Mouse (Mus musculus): ENCODE measurements around the gene Rbks.
"Not testable (repeated sequence)": the region's sequence is repeated elsewhere in the genome, so short reads cannot be mapped to it uniquely, and the experiment has no call there.

Rbks gene

GRCm38 (mm10) chr5:31627562-31628526 is 69.6 kb downstream of the Rbks start:
- DNase-seq (ENCODE audit: low spot score in 2 of 2), result no peak

GRCm38 (mm10) chr5:31627117-31627516 is 70.3 kb downstream of the Rbks start:
- no peak for DNase-seq (ENCODE audit: low spot score in 2 of 2)

- DNase-seq (ENCODE audit: low spot score in 2 of 2), result no peak
Observed at GRCm38 (mm10) chr5:31620326-31620725, 77.1 kb downstream of the Rbks start.

- DNase-seq (ENCODE audit: low spot score in 2 of 2), result no peak
Observed at GRCm38 (mm10) chr5:31614339-31615025, 82.9 kb downstream of the Rbks start.

GRCm38 (mm10) chr5:31613852-31614286 is 83.6 kb downstream of the Rbks start:
- peak; percentile 80 to 87 for DNase-seq (ENCODE audit: low spot score in 2 of 2)

- no peak for DNase-seq (ENCODE audit: low spot score in 2 of 2)
Observed at GRCm38 (mm10) chr5:31611186-31611585, 86.2 kb downstream of the Rbks start.

- DNase-seq (ENCODE audit: low spot score in 2 of 2), result no peak
Observed at GRCm38 (mm10) chr5:31610376-31611086, 86.9 kb downstream of the Rbks start.

- no peak for DNase-seq (ENCODE audit: low spot score in 2 of 2)
Observed at GRCm38 (mm10) chr5:31606151-31606550, 91.3 kb downstream of the Rbks start.

GRCm38 (mm10) chr5:31603766-31604165 is 93.7 kb downstream of the Rbks start:
- no peak for DNase-seq (ENCODE audit: low spot score in 2 of 2)

- DNase-seq (ENCODE audit: low spot score in 2 of 2), result peak; percentile 56 to 68
Observed at GRCm38 (mm10) chr5:31602377-31602776, 95.0 kb downstream of the Rbks start.

GRCm38 (mm10) chr5:31601162-31601722 is 96.2 kb downstream of the Rbks start:
- DNase-seq (ENCODE audit: low spot score in 2 of 2), result no peak

GRCm38 (mm10) chr5:31599161-31599560 is 98.3 kb downstream of the Rbks start:
- DNase-seq (ENCODE audit: low spot score in 2 of 2), result no peak

GRCm38 (mm10) chr5:31598579-31598978 is 98.8 kb downstream of the Rbks start:
- DNase-seq (ENCODE audit: low spot score in 2 of 2), result peak in 1 of 2 experiments; percentile 24

- no peak for DNase-seq (ENCODE audit: low spot score in 2 of 2)
Observed at GRCm38 (mm10) chr5:31598121-31598520, 99.3 kb downstream of the Rbks start.

GRCm38 (mm10) chr5:31597430-31597944 is 99.9 kb downstream of the Rbks start:
- DNase-seq (ENCODE audit: low spot score in 2 of 2), result no peak

- peak; percentile 37 to 74 for DNase-seq (ENCODE audit: low spot score in 2 of 2)
Observed at GRCm38 (mm10) chr5:31596481-31597429, 100.7 kb downstream of the Rbks start, which contains the start of gene Mrpl33. TSS of gene Mrpl33 (plus strand) at chr5:31596935.

- no peak for DNase-seq (ENCODE audit: low spot score in 2 of 2)
Observed at GRCm38 (mm10) chr5:31595868-31596267, 101.6 kb downstream of the Rbks start.

- no peak for DNase-seq (ENCODE audit: low spot score in 2 of 2)
Observed at GRCm38 (mm10) chr5:31591122-31591521, 106.3 kb downstream of the Rbks start.

GRCm38 (mm10) chr5:31589711-31590319 is 107.6 kb downstream of the Rbks start:
- DNase-seq (ENCODE audit: low spot score in 2 of 2), result no peak

- not testable (repeated sequence) for DNase-seq (ENCODE audit: low spot score in 2 of 2)
Observed at GRCm38 (mm10) chr5:31588672-31589071, 108.8 kb downstream of the Rbks start.

All from spleen, postnatal 4 days (tissue).